Mouse (Mus musculus) cerebellum, postnatal 10 days (tissue): ENCODE measurements around the gene Sypl2.
"Not testable (repeated sequence)": the region's sequence is repeated elsewhere in the genome, so short reads cannot be mapped to it uniquely, and the experiment has no call there.

Experiments
- DNase-seq, 2 experiments: peaks; one replicate each; pipeline ENCODE4 v3.0.0; 2021; ENCODE audit warnings: mixed read lengths in 2 of 2

Sypl2 gene

GRCm38 (mm10) chr3:108226558-108227350 is at the start of gene Sypl2:
Gene Sypl2, minus strand, starts transcription at chr3:108226648.
- peak; percentile 69 to 77 for DNase-seq

- DNase-seq, result no peak
Observed at GRCm38 (mm10) chr3:108259319-108259718, 32.9 kb upstream of the Sypl2 start.

GRCm38 (mm10) chr3:108257831-108258500 is 31.5 kb upstream of the Sypl2 start:
- no peak for DNase-seq

- peak; percentile 98 for DNase-seq
Observed at GRCm38 (mm10) chr3:108256719-108257637, 30.5 kb upstream of the Sypl2 start, which contains the start of gene Psma5. Gene Psma5, plus strand, starts transcription at chr3:108256926.

GRCm38 (mm10) chr3:108246857-108247256 is 20.4 kb upstream of the Sypl2 start:
- no peak for DNase-seq

GRCm38 (mm10) chr3:108241243-108241839 is 14.9 kb upstream of the Sypl2 start:
- no peak for DNase-seq

GRCm38 (mm10) chr3:108237474-108238102 is 11.1 kb upstream of the Sypl2 start:
- DNase-seq, result not testable (repeated sequence)

- DNase-seq, result no peak
Observed at GRCm38 (mm10) chr3:108231646-108232045, 5.2 kb upstream of the Sypl2 start.

GRCm38 (mm10) chr3:108227521-108227920 is 1.1 kb upstream of the Sypl2 start:
- no peak for DNase-seq

GRCm38 (mm10) chr3:108225711-108226557 is 514 bp downstream of the Sypl2 start:
- DNase-seq, result peak; percentile 29 to 38

GRCm38 (mm10) chr3:108220661-108221060 is 5.8 kb downstream of the Sypl2 start:
- DNase-seq, result no peak

GRCm38 (mm10) chr3:108214734-108215133 is 11.7 kb downstream of the Sypl2 start:
- DNase-seq, result no peak

GRCm38 (mm10) chr3:108212406-108212805 is 14.0 kb downstream of the Sypl2 start:
- peak; percentile 63 to 68 for DNase-seq

GRCm38 (mm10) chr3:108211845-108212244 is 14.6 kb downstream of the Sypl2 start:
- peak; percentile 81 to 83 for DNase-seq

- DNase-seq, result peak; percentile 90 to 94
Observed at GRCm38 (mm10) chr3:108210771-108211139, 15.7 kb downstream of the Sypl2 start, which contains the start of gene Atxn7l2. Gene Atxn7l2, minus strand, starts transcription at chr3:108210934.

GRCm38 (mm10) chr3:108209946-108210770 is 16.3 kb downstream of the Sypl2 start:
- peak; percentile 94 to 97 for DNase-seq

- no peak for DNase-seq
Observed at GRCm38 (mm10) chr3:108209536-108209935, 16.9 kb downstream of the Sypl2 start.

GRCm38 (mm10) chr3:108209001-108209400 is 17.4 kb downstream of the Sypl2 start:
- peak in 1 of 2 experiments; percentile 47 for DNase-seq

- peak; percentile 74 to 86 for DNase-seq
Observed at GRCm38 (mm10) chr3:108206731-108207375, 19.6 kb downstream of the Sypl2 start.
